Mouse (Mus musculus) heart, adult 2 months (tissue): Measurements from ENCODE around the gene Hpcal1.

Source experiments
- CTCF ChIP-seq: fragments of 200-600 bp; IDR thresholded peaks from 2 replicates; pipeline ENCODE4 v1.8.1; 2022; ENCODE audit warnings: antibody characterized with exemption, mild to moderate bottlenecking, moderate library complexity
- EP300 ChIP-seq: fragments of 200-500 bp; IDR thresholded peaks from 2 replicates; pipeline ENCODE4 v1.6.1; 2011; ENCODE audit warnings: low read depth, low read length, control low read depth; ENCODE audit not compliant: insufficient read depth
- POLR2A ChIP-seq: fragments of 200-500 bp; IDR thresholded peaks from 2 replicates; pipeline ENCODE4 v1.6.1; 2011; ENCODE audit warnings: mild to moderate bottlenecking, low read depth, low read length, control low read depth; ENCODE audit not compliant: insufficient read depth

DNA sequence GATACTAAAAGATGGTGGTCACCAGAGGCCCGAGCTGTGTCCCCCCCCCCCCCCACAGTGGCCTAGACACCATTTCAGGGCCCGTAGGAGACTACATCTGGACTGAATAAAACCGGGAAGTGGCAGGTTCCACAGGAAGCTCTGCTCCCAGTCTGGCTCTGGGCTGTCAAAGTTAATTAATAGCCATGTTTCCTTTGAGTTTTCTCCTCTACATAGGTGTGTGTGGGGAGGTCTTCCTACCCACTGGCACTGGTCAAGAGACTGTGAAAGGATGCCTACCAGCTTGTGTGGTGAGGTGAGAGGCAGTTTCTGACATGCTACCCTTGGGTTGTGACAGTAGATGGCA is 20.1 kb downstream of the Hpcal1 start:
- TF ChIP-seq EP300 (no peak), CTCF (0 out of 2 replicates have a peak, but pooled peaks have one; percentile 3), POLR2A (no peak)
